Mouse (Mus musculus) gastrocnemius, postnatal 14 days (tissue): ENCODE measurements at regions not wholly inside any gene's neighbourhood (a gene's known extent, or its start where the extent isn't known, plus 50 kb on each side); places are given as distances from the start of the nearest gene placed in this dataset.
A peak's percentile ranks its signal among the peaks of the same experiment; 100 is the strongest.

Experiments
- DNase-seq: peaks from one replicate; pipeline ENCODE4 v3.0.0; 2021; ENCODE audit warnings: mixed read lengths
- intact Hi-C: fragments of 180-260 bp; cut with DNase I; formaldehyde crosslinking; loops from one replicate; pipeline ENCODE4 v1.15.1; 2025; ENCODE audit warnings: low total_unique reads

DNA sequence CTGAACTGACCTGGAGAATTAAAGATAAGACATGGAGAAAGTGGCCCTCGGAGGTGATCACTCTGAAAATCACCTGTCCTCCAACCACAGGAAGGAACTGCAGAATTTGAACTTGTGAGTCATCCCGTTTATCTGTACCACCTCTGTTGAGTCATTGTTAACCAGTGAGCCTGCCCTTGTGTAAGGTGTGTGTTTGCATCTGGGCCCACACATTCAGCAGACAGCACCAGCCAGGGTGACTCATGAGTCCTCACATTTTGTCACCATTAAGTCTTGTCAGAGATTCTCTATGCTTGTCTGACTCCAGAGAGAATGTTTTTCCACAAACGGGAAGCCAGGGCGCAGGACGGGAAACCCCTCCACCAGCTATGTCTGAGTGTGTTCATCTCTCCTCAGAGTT is 75.0 kb upstream of the Tspan2 start:
- DNase-seq = no peak
- intact Hi-C loops = no loop called here

DNA sequence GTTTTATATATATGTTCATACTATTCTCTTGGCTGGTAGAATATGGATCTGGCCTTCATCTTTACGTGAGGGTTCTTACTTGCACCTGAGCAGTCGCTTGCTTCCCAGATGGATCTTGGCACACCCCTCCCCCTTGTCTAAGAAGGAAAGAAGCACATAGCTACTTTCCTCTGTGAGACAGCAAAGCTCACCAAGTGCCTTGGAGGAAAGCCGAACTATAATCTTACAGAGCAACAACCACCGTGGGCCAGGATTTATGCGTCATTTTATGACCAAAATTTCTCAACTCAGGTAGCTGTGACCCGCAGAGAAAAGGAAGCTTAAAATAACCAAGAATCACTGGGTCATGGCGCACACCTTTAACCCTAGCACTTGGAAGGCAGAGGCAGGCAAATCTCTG is 73.0 kb upstream of the Tspan2 start:
- intact Hi-C loops = no loop called here
- DNase-seq = no peak

DNA sequence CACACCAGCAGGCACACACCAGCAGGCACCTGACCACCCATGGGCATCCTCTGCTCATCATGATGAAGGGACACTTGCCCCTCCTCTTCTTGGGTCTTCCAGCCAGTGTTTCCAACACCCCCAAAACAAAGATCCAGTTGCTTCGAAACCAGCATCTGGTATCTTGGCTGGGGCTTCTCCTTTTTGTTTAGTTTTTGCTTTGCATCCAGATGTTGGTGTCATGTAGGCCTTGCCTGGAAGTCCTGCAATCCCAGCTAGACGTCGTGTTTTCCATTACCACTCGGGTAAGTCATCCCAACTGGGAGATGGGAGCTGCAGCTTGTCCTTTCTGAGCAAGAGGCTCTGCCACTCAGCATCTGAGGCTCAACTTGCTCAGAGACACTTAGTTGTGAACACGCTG is 70.6 kb upstream of the Tspan2 start:
- intact Hi-C loops = no loop called here
- DNase-seq = no peak

DNA sequence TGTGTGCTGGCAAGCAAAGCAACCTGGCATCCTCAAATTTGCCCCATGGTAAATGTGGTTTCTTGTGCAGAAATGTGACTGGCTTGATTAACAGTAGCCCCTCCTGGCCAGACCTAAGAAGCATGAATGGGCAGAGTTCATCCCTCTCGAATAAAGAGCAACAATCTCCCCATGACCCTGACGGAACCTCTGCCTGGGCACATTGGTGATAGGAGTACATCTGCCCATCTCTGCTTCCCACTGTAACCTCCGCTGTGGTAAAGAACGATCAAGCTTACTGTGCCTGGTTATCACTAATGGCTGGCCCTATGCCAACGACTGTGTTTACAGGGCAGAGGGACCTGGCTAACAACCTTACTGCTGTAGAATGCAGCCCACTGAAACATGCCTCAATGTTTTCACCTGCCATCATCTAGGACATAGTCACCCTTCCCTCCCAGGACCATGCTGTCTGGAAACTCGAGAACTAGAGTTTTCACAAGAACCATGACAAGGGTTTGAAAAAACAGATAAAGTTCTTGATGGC is 69.6 kb upstream of the Tspan2 start:
- intact Hi-C loops = no loop called here
- DNase-seq = no peak

DNA sequence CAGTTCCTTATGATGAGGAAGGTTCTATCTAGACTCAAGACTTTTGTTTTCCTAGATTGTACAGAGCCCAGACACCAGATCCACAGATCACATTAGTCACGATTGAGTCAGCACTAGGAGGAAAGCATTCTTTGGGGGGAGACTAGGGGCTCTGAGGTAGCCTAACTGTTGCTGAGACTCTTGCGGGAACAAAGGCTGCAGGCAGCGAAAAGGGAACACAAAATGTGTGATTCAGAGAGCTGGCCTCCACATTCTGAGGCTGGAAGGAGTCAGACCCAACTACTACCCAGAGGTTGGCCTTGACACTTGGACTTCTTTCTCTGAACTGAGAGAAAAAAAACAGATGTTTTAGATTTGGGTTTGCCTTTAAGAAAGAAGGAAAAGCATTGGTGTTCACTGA is 66.5 kb upstream of the Tspan2 start:
- DNase-seq = no peak
- intact Hi-C loops = no loop called here

DNA sequence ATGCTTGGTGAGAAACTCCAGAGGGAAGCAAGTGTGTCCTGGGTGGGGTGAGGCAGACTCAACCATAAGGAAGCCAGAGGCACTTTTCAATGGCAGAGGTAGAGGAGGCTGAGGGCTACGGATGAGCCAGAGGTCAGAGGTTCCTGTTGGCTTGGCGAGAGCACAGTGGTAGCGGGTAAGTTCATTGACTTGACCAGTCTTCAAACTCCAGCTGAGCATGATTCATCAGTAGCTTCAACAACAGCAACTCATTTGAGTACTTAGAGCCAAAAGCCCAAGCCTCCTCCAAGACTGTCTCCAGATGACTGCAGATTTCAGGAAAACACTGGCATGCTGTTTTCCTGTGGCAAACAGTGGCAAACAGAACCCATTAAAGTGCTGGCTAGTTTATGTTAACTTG is 65.8 kb upstream of the Tspan2 start:
- intact Hi-C loops = no loop called here
- no peak for DNase-seq

DNA sequence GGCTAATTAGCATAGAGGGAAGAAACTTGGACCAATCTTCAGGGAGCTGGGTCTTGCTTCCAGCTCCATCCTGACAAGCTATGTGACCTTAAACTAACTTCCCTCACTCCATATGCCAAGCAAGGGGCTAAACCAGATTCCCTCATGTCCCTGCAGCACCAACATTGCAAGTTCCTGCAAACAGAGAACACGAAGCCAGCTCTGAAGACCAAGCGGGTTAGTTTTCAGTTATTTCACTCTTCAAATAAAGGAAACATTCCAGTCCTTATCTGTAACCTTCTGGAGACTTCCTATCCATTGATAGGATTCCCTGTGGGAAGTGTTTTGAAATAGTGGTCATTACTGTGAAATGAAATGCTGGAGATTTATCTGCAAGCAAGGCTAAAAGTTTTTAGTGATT is 64.4 kb upstream of the Tspan2 start:
- intact Hi-C loops = no loop called here
- DNase-seq = no peak

DNA sequence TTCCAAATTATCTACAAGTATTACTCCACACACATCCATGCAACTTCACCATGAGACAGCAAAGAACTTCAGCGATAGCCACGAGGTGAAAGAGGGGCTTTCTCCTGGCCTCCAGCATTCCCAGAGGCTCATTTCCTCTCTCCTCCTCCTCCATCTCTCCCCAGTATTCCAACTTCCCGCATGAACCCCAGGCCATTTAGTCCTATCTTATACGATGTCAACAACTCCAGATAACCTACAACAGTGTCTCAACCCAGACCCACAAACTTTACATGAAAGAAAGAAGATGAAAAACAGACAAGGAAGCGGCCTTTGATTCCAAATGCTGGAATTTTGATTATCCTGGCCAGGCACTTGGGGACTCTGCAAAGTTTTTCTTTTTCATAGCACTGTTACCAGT is 63.8 kb upstream of the Tspan2 start:
- intact Hi-C loops = no loop called here
- no peak for DNase-seq

DNA sequence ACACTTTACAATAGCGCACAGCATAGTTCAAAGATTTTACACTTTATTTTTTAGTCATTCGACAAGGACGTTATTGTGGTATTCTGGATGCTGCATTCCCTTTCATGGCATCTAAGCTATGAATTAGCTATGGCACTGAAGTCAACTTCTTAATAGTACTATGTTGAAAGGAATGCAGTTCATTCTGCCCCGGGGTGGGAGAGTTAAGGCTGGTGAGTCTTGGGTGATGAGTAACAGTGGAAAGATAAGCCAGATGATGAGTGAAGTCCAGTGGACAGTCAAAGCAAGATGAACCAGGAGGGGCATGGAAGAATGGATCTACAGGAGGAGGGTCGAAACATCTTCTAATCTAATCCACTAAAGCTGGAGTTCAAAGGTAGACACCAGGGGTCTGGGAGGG is 63.4 kb upstream of the Tspan2 start:
- DNase-seq = no peak
- intact Hi-C loops = no loop called here

DNA sequence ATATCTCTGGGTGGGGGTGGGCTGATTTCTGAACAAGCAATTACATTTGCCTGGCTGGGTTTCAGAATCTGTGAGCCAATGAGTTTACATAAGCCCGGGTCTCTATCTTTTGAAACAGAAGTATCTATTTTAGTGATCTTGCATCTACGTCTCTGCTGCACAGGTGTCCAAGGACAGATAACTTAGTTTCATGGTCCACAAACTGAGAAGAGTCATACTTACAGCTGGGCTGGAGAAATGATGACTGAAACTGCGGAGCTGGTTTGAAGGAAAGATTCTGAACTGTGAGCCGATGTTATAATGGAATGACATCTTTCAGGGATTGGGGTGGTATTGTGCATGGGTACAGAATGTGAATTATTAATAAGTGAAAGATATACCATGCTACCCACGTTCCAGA is 60.8 kb upstream of the Tspan2 start:
- intact Hi-C loops = no loop called here
- no peak for DNase-seq

DNA sequence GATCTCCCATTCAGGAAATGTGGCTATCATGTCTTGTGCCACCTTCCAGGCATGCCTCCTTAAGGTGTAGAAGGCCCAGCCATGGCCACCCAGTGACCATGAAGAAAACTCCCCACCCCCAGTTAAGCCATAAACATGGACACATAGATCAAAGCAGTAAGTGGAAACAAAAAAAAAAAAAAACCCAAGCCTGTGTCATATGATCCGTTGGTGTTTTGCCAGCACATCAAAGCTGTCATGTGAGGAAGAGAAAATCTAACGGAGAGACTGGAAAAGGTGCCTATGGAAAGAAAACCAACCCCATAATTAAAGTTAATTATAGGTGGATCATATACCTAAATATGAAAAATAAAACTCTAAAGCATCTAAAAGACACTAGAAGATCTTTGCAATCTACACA is 60.3 kb upstream of the Tspan2 start:
- intact Hi-C loops = no loop called here
- no peak for DNase-seq

DNA sequence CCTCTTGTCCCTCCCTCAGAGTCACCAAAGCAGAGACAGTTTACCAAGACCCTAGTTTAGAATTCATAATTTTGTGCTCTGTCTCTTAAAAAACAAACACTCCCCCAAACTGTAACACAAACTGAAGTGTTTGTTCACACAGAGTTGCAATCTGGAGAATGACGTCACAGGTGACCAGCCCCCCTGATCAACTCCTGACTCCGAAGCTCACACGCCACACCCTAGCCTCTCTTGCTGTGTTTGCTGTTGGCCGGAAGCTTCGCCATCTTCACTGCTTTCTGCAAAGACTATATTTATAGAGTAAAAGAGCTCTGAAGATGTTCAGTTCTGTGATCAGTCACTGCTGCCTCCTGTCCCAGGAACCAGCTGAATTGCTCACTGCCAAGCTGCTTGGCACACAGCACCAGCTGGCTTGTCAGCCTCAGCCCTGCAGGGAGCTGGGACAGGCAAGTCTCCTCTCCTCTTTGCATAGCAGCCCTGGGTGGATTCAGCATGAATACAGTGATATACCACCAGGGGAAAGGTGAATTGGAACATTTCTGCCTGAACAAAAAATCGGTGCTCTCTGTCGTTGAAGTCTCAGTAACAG is 57.3 kb upstream of the Tspan2 start:
- DNase-seq = no peak
- intact Hi-C loops = no loop called here

DNA sequence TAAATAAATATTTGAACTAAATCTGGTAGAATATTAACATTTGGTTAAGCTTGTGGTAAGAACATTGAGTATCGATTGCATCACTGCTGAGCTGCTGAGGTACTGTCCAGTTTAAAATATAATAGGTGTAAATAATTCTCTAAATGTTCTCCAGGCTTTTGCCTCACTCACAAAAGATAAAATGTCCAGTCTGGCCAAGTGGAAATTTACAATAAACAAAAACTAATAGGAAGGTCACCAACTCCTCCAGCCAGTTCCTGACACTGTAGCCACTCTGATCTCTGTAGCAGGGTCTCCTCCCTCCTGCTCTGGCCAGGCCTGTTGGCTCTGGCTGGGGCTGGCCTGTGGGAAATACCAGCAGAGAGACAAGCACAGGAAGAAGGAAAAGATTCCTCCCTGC is 55.8 kb upstream of the Tspan2 start:
- intact Hi-C loops = no loop called here
- peak; percentile 32 for DNase-seq

DNA sequence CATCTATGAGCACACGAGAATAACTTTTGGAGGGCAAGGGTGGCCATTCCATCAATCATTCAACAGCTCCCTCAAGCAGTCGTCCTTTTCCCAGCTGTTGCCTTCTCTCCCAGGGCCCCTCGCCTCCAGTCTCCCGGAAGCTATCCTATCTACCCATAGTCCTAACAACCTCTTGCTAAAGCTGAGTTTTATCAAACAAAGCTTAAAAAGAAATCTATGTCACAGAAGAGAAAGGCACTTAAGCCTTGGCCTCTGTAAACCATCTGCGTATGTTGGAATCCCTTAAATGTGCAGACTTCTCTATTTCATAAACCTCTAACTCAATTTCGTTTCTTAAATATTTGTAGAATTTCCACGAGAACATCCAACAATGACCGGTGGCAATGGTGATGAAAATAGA is 51.9 kb upstream of the Tspan2 start:
- intact Hi-C loops = no loop called here
- DNase-seq = no peak

DNA sequence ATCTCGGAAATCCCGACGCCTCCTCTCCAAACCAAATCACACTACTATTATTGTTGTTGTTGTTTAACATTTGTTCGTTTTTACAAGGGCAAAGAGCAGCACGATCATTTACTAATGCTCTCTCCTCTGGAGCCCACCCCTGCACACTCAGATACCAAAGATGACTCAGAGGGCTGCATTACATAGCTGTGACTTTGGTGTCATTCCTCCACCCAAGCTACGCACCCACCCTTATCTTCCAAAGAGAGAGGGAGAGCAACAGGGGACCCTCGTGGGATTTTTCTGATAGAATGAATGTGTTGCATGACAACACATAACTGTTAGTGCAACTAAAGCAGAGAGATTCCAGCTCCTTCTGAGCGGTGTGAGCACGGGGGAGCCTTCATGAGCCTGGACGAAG is 50.8 kb upstream of the Tspan2 start:
- intact Hi-C loops = no loop called here
- DNase-seq = no peak
